Mouse (Mus musculus) kidney, adult 2 months (tissue): ENCODE data around the gene Fbxl5. TPM values are rescaled to one million over a fixed set of nuclear protein-coding genes. Genes with fewer than 3 reads are reported as not detected.

ENCODE experiments used
- DNase-seq: peaks from one replicate; pipeline ENCODE4 v3.0.0; 2021
- H3K27ac ChIP-seq: fragments of 200-500 bp; 2 replicates; pipeline ENCODE4 v1.5.1; 2012; ENCODE audit warnings: low read depth, low read length, control low read depth, inconsistent platforms; ENCODE audit not compliant: insufficient read depth
- H3K27me3 ChIP-seq: fragments of 200-500 bp; replicated peaks from 2 replicates; pipeline ENCODE4 v1.6.1; 2012; ENCODE audit warnings: mild to moderate bottlenecking, moderate library complexity, low read length, inconsistent platforms; ENCODE audit not compliant: control insufficient read depth, insufficient read depth
- H3K36me3 ChIP-seq: fragments of 200-500 bp; 2 replicates; pipeline ENCODE4 v1.6.1; 2012; ENCODE audit warnings: mild to moderate bottlenecking, moderate library complexity, low read length, inconsistent platforms; ENCODE audit not compliant: control insufficient read depth, insufficient read depth
- H3K4me1 ChIP-seq: fragments of 200-500 bp; 2 replicates; pipeline ENCODE4 v1.6.1; 2011; ENCODE audit warnings: low read length; ENCODE audit not compliant: control insufficient read depth, insufficient read depth
- H3K4me3 ChIP-seq: fragments of 200-500 bp; 2 replicates; pipeline ENCODE4 v1.5.1; 2011; ENCODE audit warnings: mild to moderate bottlenecking, low read depth, low read length, control low read depth; ENCODE audit not compliant: insufficient read depth
- CTCF ChIP-seq: fragments of 200-500 bp; conservative IDR thresholded peaks from 2 replicates; pipeline ENCODE4 v1.5.1; 2011; ENCODE audit warnings: low read depth, mild to moderate bottlenecking, control low read depth, low read length, moderate library complexity, mixed read lengths; ENCODE audit not compliant: insufficient read depth, insufficient read length
- POLR2A ChIP-seq: fragments of 200-500 bp; IDR thresholded peaks from one replicate; pipeline ENCODE4 v1.6.1; 2011; ENCODE audit warnings: low read depth, low read length, control low read depth
- WGBS: fragments of 180-500 bp; shearing (Covaris S2); methylation state at CpG from one replicate; pipeline ENCODE4 v1.1.7; 2018; 5-methylcytosine and 5-hydroxymethylcytosine counted together
- polyA plus RNA-seq: library from polyadenylated mRNA; depleted of rRNA; stranded (reverse); fragments of >200 nt; gene quantifications from 2 replicates; pipeline ENCODE4 v1.2.3, GENCODE M21; 2012

Fbxl5 gene
- polyA plus RNA-seq, 1 experiment = 32.5 TPM

DNA sequence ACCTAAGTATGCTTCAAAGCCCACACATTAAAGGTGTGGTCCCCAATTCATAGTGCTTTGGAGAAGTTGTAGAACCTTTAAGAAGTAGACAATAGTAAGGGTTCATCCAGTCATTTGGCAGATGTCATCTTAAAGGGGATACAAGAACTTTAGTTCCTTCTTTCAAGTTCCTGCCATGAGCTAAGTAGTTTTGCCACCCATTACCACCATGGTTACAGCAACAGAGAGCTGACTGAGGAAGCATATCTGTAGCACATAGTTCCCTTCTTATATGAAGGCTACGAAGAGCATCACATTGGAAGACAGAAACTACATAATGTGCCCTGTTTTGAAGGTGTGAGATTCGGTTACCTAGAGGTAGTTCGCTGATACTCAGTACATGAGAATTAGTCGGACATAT is 34.8 kb downstream of the Fbxl5 start:
- no peak for DNase-seq
- Histone ChIP-seq H3K4me1 (peaks cover 2% of the 10 kb centered on the region; the same call in 1 of the 2 replicates), H3K27me3 (no peaks in the 10 kb centered on the region), H3K27ac (no peak overlapping the region), H3K4me3 (no peak overlapping the region), H3K36me3 (no peaks in the 10 kb centered on the region)
- 86% methylated on average over 4 of the region's 4 CpGs for WGBS
- TF ChIP-seq POLR2A (no peak), CTCF (no peak)

DNA sequence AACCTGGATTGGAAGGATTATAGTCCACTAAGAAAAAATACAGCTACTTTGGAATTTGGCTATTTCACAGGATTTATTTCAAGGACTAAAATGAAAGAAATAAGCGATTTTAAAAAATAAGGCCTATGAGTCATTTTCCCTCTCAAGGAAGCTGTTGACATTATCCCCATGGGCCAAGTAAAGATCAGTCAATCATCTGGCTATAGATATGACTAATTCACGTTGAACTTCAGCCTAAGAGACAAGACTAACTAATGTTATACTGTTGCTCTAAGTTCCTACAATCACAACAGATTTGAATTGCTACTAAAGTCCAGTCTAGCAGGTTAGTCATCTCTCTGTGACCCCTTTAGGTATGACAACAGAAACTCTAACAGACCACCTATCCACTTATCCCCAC is 37.4 kb downstream of the Fbxl5 start:
- Histone ChIP-seq H3K36me3 (no peaks in the 10 kb centered on the region), H3K4me3 (no peak overlapping the region), H3K27ac (no peak overlapping the region), H3K4me1 (peaks cover 7% of the 10 kb centered on the region), H3K27me3 (no peaks in the 10 kb centered on the region)
- 78% methylated on average over 2 of the region's 2 CpGs for WGBS
- TF ChIP-seq CTCF = no peak
- TF ChIP-seq POLR2A = no peak
- no peak for DNase-seq

DNA sequence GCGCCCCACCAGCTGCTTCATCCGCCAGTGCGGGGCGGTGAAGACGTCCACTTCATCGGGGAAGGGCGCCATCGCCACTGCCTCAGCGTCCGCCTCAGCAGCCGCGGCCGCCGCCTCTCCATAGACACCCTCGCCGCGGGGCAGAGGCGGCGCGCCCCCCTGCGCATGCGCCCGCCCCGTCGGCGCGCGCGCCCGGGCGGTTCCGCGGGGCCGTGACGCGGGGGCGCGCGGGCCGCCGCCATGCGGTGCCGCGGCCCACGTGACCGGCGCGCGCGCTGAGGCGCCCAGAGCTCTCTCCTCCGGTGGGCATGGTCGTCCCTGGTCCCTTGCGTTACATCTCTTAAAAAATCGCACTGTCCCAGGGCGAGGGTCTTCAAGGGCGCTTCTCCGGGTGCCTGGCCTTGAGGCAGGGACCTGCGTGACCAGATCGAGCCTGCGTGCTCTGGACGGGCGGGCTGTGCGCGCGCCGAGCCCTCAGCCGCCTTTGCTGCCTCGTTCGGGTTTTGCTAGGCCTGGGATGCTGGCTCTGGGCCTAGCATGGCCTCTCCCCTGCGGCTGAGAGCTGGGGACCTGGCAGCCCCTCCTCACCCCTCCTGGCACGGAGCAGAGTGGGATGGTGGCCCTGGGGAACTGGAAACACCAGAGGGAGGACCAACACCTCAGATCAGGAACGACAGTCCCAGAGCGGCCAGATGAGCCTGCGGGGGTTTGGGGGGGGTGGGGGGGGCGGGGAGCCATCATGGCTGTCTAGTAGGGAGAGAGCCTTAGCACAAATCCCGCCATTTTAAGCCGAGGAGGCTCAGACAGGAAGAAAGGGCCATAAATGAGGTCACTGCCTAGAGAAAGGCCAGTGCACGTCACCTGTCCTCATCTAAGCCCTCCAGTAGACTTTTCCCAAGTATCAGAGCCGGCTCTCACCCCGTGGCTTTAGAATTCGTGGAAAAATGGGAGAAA is 39.2 kb downstream of the Fbxl5 start:
- peak; percentile 85 for DNase-seq
- WGBS = 2% methylated on average over 80 of the region's 82 CpGs
- Histone ChIP-seq H3K4me1 (peaks cover 7% of the 10 kb centered on the region), H3K4me3 (peak overlapping the region; percentile 99), H3K27ac (peak overlapping the region; percentile 93), H3K27me3 (no peaks in the 10 kb centered on the region), H3K36me3 (no peaks in the 10 kb centered on the region)
- TF ChIP-seq POLR2A (peak; percentile 27), CTCF (no peak)

GRCm38 (mm10) chr5:43781423-43781976 is 39.9 kb downstream of the Fbxl5 start:
- no peaks in the 10 kb centered on the region for H3K27me3 ChIP-seq
- peak overlapping the region; percentile 99 for H3K4me3 ChIP-seq
- WGBS = under 1% methylated on average over 53 of the region's 61 CpGs
- TF ChIP-seq POLR2A (no peak), CTCF (no peak)
- DNase-seq = peak; percentile 40
- H3K4me1 ChIP-seq = peaks cover 7% of the 10 kb centered on the region
- no peaks in the 10 kb centered on the region for H3K36me3 ChIP-seq
- H3K27ac ChIP-seq = peak overlapping the region; percentile 72

- no peak for TF ChIP-seq CTCF
- no peak for TF ChIP-seq POLR2A
- no peak for DNase-seq
- Histone ChIP-seq H3K4me3 (no peak overlapping the region), H3K27me3 (no peaks in the 10 kb centered on the region), H3K36me3 (no peaks in the 10 kb centered on the region), H3K27ac (no peak overlapping the region), H3K4me1 (peaks cover 7% of the 10 kb centered on the region)
- WGBS = 95% methylated on average over 3 of the region's 3 CpGs
Observed at GRCm38 (mm10) chr5:43778583-43778982, 42.9 kb downstream of the Fbxl5 start.

GRCm38 (mm10) chr5:43776993-43777392 is 44.4 kb downstream of the Fbxl5 start:
- no peak for DNase-seq
- H3K4me3 ChIP-seq = no peak overlapping the region
- 66% methylated on average over 1 of the region's 1 CpGs for WGBS
- TF ChIP-seq POLR2A = no peak
- no peak for TF ChIP-seq CTCF
- H3K27ac ChIP-seq = no peak overlapping the region
- H3K27me3 ChIP-seq = no peaks in the 10 kb centered on the region
- H3K4me1 ChIP-seq = peaks cover 5% of the 10 kb centered on the region
- no peaks in the 10 kb centered on the region for H3K36me3 ChIP-seq

GRCm38 (mm10) chr5:43776407-43776806 is 45.0 kb downstream of the Fbxl5 start:
- no peak overlapping the region for H3K4me3 ChIP-seq
- no peak overlapping the region for H3K27ac ChIP-seq
- peaks cover 5% of the 10 kb centered on the region for H3K4me1 ChIP-seq
- no peaks in the 10 kb centered on the region for H3K36me3 ChIP-seq
- H3K27me3 ChIP-seq = no peaks in the 10 kb centered on the region
- no peak for DNase-seq
- TF ChIP-seq POLR2A = no peak
- TF ChIP-seq CTCF = no peak
